Mouse (Mus musculus) stomach, embryonic 15.5 days (tissue): ENCODE results near the gene Gm21190. TPM values are rescaled to one million over a fixed set of nuclear protein-coding genes. Genes with fewer than 3 reads are reported as not detected.
"Not testable (repeated sequence)": the region's sequence is repeated elsewhere in the genome, so short reads cannot be mapped to it uniquely, and the experiment has no call there.

Source experiments
- ATAC-seq: fragments of 200-750 bp; cut with Nextera tagmentation; 2 replicates; pipeline ENCODE4 v1.8.0; 2017; ENCODE audit warnings: low read depth, moderate number of reproducible peaks, moderate TSS enrichment; ENCODE audit not compliant: insufficient read depth, low FRiP score
- H3K27ac ChIP-seq: fragments of 300-500 bp; sonication (generic); 2 replicates; pipeline ENCODE4 v1.5.1; 2015; ENCODE audit warnings: mild to moderate bottlenecking, inconsistent platforms
- H3K27me3 ChIP-seq: fragments of 300-500 bp; sonication (generic); replicated peaks from 2 replicates; pipeline ENCODE4 v1.6.1; 2015; ENCODE audit warnings: inconsistent platforms
- H3K36me3 ChIP-seq: fragments of 300-500 bp; sonication (generic); 2 replicates; pipeline ENCODE4 v1.6.1; 2015; ENCODE audit warnings: inconsistent platforms
- H3K4me1 ChIP-seq: fragments of 300-500 bp; sonication (generic); 2 replicates; pipeline ENCODE4 v1.6.1; 2015; ENCODE audit warnings: inconsistent platforms
- H3K4me2 ChIP-seq: fragments of 300-500 bp; sonication (generic); 2 replicates; pipeline ENCODE4 v1.6.1; 2015; ENCODE audit warnings: mild to moderate bottlenecking, inconsistent platforms
- H3K4me3 ChIP-seq: fragments of 300-500 bp; sonication (generic); replicated peaks from 2 replicates; pipeline ENCODE4 v1.5.1; 2015; ENCODE audit warnings: inconsistent platforms
- H3K9ac ChIP-seq: fragments of 300-500 bp; sonication (generic); 2 replicates; pipeline ENCODE4 v1.6.1; 2015; ENCODE audit warnings: inconsistent platforms
- H3K9me3 ChIP-seq: fragments of 300-500 bp; sonication (generic); 2 replicates; pipeline ENCODE4 v1.6.1; 2016; ENCODE audit warnings: inconsistent platforms
- WGBS: fragments of 180-500 bp; shearing (Covaris S2); methylation state at CpG from one replicate; pipeline ENCODE4 v1.1.7; 2015; 5-methylcytosine and 5-hydroxymethylcytosine counted together
- polyA plus RNA-seq: library from polyadenylated mRNA; unstranded; fragments of >200 nt; fragmentation: Nextera tagmentation; extraction: Ambion mirVana; gene quantifications from 2 replicates; pipeline ENCODE4 v1.2.1, GENCODE M21; 2015

Gm21190 gene
- not detected in 2 replicates for polyA plus RNA-seq

DNA sequence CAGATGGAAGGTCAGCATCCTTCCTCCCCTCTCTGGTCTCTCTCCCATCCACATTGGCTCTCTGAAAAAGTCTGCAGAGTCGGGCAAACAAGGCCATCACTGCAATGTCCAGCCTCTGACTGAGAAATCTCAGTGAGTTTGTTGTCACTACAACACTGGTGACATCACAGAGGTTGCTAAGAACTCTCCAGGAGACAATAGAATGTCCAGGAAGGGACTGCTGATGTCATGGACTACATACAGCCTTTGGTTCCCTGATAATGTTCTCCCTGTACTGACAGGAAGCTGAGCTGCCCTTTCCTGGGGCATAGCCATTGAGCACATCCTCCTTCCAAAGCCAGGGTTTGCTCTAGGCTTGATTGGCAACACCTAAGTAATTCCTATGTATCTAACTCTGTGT lies at the start of gene Gm21190:
TSS of gene Gm21190 (minus strand) at position 101 of the 400 bp plus-strand sequence.
- 20% methylated on average over 1 of the region's 1 CpGs for WGBS
- not testable (repeated sequence) for H3K4me1 ChIP-seq, H3K27ac ChIP-seq, H3K4me2 ChIP-seq, H3K36me3 ChIP-seq, H3K4me3 ChIP-seq, ATAC-seq, H3K9ac ChIP-seq, H3K27me3 ChIP-seq, H3K9me3 ChIP-seq

- H3K4me1 ChIP-seq, H3K4me2 ChIP-seq, H3K27me3 ChIP-seq, H3K4me3 ChIP-seq, H3K9ac ChIP-seq, H3K9me3 ChIP-seq, ATAC-seq, H3K36me3 ChIP-seq, H3K27ac ChIP-seq: not testable (repeated sequence)
- 60% methylated on average over 1 of the region's 1 CpGs for WGBS
Observed at GRCm38 (mm10) chr5:15577033-15577432, 48.0 kb upstream of the Gm21190 start, which contains the start of gene Gm21083. Gene Gm21083, plus strand, starts transcription at chr5:15577333.

- H3K27ac ChIP-seq, H3K9me3 ChIP-seq, H3K4me1 ChIP-seq, ATAC-seq, H3K36me3 ChIP-seq, H3K4me3 ChIP-seq, H3K9ac ChIP-seq, H3K27me3 ChIP-seq, H3K4me2 ChIP-seq: not testable (repeated sequence)
Observed at GRCm38 (mm10) chr5:15573735-15574134, 44.7 kb upstream of the Gm21190 start.

- H3K9me3 ChIP-seq, H3K9ac ChIP-seq, H3K4me3 ChIP-seq, H3K4me2 ChIP-seq, H3K27me3 ChIP-seq, H3K4me1 ChIP-seq, H3K27ac ChIP-seq, H3K36me3 ChIP-seq: not testable (repeated sequence)
- 78% methylated on average over 3 of the region's 3 CpGs for WGBS
- peak; percentile 60 for ATAC-seq
Observed at GRCm38 (mm10) chr5:15561425-15562264, 32.6 kb upstream of the Gm21190 start.

DNA sequence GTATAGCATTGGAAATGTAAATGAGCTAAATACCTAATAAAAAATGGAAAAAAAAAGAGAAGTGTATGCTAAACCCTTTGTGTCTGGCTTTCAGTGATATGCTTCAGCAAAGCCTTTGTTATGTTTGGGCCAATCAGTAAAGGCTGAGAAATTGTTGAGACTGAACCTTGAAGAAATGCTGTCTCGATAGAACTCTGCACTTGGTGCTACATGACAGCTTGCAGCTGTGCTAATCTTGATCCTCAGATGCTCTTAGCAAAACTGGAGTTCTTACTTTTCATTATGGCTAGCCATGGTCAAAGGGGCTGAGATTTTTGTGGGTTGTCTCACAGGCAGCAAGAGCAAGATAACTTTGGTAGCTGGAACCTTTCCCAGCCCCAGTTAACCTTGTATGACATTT lies 29.6 kb upstream of the Gm21190 start:
- not testable (repeated sequence) for H3K27me3 ChIP-seq, H3K36me3 ChIP-seq, H3K9ac ChIP-seq, H3K4me3 ChIP-seq, ATAC-seq, H3K4me2 ChIP-seq, H3K4me1 ChIP-seq, H3K27ac ChIP-seq, H3K9me3 ChIP-seq
- 51% methylated on average over 1 of the region's 1 CpGs for WGBS

DNA sequence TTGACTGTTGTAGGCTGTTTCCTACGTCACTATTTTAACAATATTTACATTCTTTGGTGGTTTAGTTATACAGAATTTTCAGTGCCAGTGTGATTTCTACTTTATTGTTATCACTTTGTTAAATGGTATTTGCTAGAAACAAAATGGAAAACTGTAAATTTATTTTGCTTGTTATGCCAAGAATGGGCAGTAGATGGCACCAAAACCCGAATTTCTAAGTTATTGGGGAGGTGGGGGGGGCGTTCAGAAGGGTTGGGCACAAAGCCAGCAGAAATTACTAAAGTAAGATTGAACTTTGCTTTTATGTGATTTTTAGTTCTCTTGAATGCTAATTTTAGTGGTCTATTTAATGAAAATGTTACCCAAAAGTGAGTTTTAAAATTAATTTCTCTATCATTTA lies 20.6 kb upstream of the Gm21190 start:
- H3K9ac ChIP-seq, H3K4me2 ChIP-seq, H3K9me3 ChIP-seq, H3K27ac ChIP-seq, H3K27me3 ChIP-seq, H3K36me3 ChIP-seq, ATAC-seq, H3K4me3 ChIP-seq, H3K4me1 ChIP-seq: not testable (repeated sequence)
- WGBS = 16% methylated on average over 3 of the region's 3 CpGs

DNA sequence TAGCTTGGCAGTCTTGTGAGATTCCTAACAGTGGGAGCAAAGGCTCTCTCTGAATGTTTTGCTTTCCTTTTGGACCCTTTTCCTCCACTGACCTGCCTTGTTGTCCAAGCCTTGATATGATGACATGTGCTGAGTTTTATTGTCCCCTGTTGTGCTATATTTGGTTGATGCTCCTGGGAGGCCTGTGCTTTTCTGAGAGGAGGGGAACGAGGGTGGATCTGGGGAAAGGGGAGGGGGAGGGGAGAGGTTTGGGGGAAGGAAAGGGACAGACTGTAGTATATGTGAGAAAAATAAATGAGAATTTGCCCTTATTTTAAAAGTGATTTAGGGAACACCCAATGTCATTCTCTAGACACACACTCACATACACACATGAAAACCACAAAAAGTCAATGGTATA lies 20.1 kb upstream of the Gm21190 start:
- not testable (repeated sequence) for H3K4me2 ChIP-seq, H3K27me3 ChIP-seq, H3K9ac ChIP-seq, H3K27ac ChIP-seq, H3K4me3 ChIP-seq, H3K9me3 ChIP-seq, H3K4me1 ChIP-seq, H3K36me3 ChIP-seq, ATAC-seq
- WGBS = 31% methylated on average over 1 of the region's 1 CpGs

- H3K4me1 ChIP-seq, H3K27ac ChIP-seq, H3K4me3 ChIP-seq, H3K4me2 ChIP-seq, ATAC-seq, H3K9me3 ChIP-seq, H3K27me3 ChIP-seq, H3K36me3 ChIP-seq, H3K9ac ChIP-seq: not testable (repeated sequence)
- 76% methylated on average over 6 of the region's 6 CpGs for WGBS
Observed at GRCm38 (mm10) chr5:15548642-15549041, 19.6 kb upstream of the Gm21190 start.

- H3K27me3 ChIP-seq, H3K9ac ChIP-seq, H3K9me3 ChIP-seq, ATAC-seq, H3K36me3 ChIP-seq, H3K4me1 ChIP-seq, H3K4me3 ChIP-seq, H3K4me2 ChIP-seq, H3K27ac ChIP-seq: not testable (repeated sequence)
Observed at GRCm38 (mm10) chr5:15522470-15522869, 6.6 kb downstream of the Gm21190 start.

- ATAC-seq, H3K36me3 ChIP-seq: not testable (repeated sequence)
- WGBS = 30% methylated on average over 2 of the region's 2 CpGs
Observed at GRCm38 (mm10) chr5:15522028-15522427, 7.0 kb downstream of the Gm21190 start.

DNA sequence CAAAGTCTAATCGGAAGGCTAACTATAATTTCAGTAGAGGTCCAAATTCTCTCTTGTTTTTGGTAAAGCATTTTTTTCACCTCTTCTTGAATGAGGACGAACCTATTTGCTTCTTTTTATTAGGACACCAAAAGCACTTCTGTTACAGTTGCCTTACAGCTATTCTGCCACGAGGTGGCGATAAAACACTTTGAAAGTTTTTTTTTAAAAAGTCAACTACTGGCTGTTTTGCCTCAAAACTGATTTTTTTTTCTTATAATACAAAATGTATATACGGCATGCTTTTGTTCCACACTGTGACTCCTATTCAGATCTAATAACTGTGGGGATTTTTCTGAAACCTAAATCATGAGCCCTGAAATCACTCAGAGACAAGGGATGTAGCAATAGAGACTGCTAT lies 8.6 kb downstream of the Gm21190 start:
- H3K9ac ChIP-seq, H3K27me3 ChIP-seq, H3K4me2 ChIP-seq, H3K27ac ChIP-seq, ATAC-seq, H3K9me3 ChIP-seq, H3K4me3 ChIP-seq, H3K4me1 ChIP-seq, H3K36me3 ChIP-seq: not testable (repeated sequence)
- WGBS = 12% methylated on average over 5 of the region's 5 CpGs

More at GRCm38 (mm10) chr5:15522028-15522427, 7.0 kb downstream of the Gm21190 start:
- not testable (repeated sequence) for H3K9ac ChIP-seq, H3K27ac ChIP-seq, H3K4me3 ChIP-seq, H3K4me1 ChIP-seq, H3K4me2 ChIP-seq, H3K9me3 ChIP-seq, H3K27me3 ChIP-seq

GRCm38 (mm10) chr5:15517150-15517549 lies 11.9 kb downstream of the Gm21190 start:
- not testable (repeated sequence) for H3K4me1 ChIP-seq, H3K9me3 ChIP-seq, H3K36me3 ChIP-seq, H3K4me2 ChIP-seq, ATAC-seq, H3K9ac ChIP-seq, H3K27me3 ChIP-seq, H3K27ac ChIP-seq, H3K4me3 ChIP-seq
- 64% methylated on average over 2 of the region's 2 CpGs for WGBS

GRCm38 (mm10) chr5:15512236-15512635 lies 16.8 kb downstream of the Gm21190 start:
- H3K9ac ChIP-seq, H3K9me3 ChIP-seq, H3K4me1 ChIP-seq, H3K4me2 ChIP-seq, H3K4me3 ChIP-seq, H3K27ac ChIP-seq, H3K27me3 ChIP-seq, ATAC-seq, H3K36me3 ChIP-seq: not testable (repeated sequence)
- 65% methylated on average over 3 of the region's 3 CpGs for WGBS
